Mouse (Mus musculus) adrenal gland, postnatal 4 days (tissue): ENCODE results near the gene Tmem170b. TPM values are rescaled to one million over a fixed set of nuclear protein-coding genes. Genes with fewer than 3 reads are reported as not detected.

ENCODE experiments used
- DNase-seq, 2 experiments: peaks; one replicate each; pipeline ENCODE4 v3.0.0; 2021 to 2022; ENCODE audit warnings: low spot score in 2 of 2, mixed read lengths in 2 of 2
- total RNA-seq, 2 experiments: library from RNA; stranded (reverse); gene quantifications; 2 replicates each; pipeline ENCODE4 v1.2.3; 2021

Gene Tmem170b
- total RNA-seq, 2 experiments from 2014 or later = 27.9 to 28.1 TPM

DNA sequence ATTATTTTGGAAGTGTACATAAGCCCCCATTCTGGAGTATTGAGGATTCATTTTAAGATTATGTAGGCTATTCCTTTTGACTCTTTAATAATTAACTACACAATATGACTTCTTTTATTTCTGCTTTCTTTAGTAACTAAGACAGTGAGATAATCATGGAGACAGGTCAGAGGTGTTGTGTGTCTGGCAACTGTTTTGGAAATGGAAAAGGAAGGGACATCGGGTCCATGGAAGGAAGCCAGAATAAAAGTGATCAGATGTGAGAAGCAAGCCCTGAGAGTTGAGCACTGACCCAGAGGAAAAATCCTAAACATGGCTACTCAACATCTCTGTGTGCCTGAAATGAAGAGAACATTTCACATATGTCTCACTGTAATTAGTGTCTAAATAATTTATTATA, 5.3 kb downstream of the Tmem170b start:
- no peak for DNase-seq

DNA sequence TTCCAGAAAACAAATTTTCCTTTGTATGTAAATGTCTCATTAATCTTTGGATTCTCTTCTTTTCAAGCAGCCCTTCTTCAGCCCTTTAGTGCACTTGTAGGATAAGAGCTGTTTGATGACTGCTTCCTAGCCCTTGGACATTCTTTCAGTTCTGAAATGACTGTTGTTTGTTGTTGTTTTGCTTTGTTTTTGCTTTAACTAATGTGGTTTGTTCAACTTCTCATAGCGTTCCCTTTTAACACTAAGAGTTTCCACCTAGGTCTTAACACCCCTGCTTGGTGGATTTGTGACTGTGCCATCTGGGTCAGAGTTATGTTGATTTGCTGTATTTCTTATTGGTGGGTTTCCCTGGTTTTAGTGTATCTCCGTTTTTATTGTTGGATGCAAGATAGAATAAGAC, 8.8 kb downstream of the Tmem170b start:
- no peak for DNase-seq

DNA sequence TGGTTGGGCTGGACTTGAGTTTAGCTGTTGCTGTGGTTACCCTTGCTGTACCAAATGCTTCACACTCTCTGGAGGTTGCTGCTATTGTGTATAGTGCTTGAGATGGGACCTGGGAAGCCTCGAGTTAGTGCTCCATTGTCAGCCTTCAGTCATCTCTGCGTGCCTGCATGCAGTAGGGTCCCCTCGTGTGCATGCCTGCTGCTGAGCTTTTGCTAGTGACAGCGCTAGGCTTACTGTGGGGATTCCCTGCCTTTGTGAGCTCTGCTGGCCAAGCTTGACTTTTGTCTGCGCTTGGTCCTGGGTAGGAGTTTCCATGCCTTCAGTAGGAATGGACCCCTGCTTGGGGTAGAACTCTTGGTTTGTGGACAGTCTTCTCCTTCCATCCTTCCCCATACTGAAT, 9.3 kb downstream of the Tmem170b start:
- no peak for DNase-seq

DNA sequence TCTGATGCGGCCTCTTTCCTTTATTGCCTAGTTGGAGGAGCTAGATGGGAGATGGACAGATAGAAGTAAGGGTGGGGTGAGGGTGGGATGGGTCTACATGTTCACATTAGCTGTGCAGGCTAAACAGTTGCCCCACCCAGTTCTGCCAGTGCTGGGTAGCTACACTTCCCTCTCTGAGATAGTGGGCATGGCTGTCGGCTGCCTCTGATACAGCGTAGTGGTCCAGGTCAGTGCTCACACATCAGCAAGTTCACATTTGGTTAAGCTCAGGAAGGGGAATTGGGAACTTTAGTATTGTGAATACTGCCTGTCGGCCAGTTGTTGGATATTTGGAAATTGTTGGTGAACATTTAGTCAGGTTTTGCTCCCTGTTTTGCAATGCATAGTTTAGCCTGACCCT, 13.8 kb downstream of the Tmem170b start:
- no peak for DNase-seq

DNA sequence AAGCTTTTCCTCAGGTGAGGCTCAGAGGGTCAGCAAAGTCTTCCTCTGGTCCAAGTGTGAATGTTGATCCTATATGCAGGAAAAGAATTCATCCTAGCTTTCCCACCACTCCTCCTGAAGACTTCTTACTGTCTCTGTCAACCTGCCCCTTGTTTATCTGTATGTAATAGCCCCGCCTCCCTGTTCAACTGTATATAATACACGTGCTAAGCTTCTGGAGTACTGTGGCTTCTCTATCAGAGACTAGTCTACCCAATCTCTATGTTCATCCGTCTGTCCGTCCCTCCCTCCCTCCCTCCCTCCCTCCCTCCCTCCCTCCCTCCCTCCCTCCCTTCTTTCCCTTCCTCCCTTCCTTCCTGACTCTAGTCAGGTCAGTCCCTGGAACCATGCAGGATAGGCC, 14.4 kb downstream of the Tmem170b start:
- no peak for DNase-seq

DNA sequence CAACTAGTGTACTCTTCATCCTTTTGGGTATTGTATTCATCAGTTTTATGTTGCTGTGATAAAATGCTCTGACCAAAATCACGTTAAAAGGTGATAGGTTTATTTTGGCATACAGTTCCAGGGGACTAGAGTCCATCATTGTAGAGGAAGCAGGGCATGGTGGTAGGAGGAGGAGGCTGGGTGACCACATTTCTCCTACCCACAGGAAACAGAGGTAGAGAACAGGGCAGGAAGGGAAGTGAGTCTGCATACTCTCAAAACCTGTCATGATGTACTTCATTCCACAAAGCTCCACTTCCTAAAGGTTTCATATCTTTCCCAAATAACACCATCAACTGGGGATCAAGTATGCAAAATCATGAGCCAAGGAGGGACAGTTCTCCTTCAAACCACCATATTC, 18.4 kb downstream of the Tmem170b start:
- no peak for DNase-seq

DNA sequence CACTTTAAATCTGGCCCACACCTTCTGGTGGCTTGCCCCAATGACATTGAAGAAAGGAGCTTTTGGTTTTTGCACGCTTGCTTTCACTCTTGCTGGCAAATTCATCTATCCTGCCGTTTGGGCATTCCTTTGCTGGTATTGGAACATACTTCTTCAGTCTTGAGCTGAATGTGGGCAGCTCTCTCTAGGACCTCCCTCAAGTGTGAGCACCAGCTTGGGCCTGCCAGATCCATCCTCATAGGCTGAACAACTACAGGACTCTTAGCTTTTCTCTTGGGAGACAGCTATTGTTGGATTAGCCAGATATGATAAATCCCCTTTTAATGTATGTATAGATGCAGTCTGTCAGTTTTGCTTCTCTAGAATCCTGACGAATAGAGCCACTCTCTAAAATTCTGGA, 19.5 kb downstream of the Tmem170b start:
- DNase-seq = no peak

DNA sequence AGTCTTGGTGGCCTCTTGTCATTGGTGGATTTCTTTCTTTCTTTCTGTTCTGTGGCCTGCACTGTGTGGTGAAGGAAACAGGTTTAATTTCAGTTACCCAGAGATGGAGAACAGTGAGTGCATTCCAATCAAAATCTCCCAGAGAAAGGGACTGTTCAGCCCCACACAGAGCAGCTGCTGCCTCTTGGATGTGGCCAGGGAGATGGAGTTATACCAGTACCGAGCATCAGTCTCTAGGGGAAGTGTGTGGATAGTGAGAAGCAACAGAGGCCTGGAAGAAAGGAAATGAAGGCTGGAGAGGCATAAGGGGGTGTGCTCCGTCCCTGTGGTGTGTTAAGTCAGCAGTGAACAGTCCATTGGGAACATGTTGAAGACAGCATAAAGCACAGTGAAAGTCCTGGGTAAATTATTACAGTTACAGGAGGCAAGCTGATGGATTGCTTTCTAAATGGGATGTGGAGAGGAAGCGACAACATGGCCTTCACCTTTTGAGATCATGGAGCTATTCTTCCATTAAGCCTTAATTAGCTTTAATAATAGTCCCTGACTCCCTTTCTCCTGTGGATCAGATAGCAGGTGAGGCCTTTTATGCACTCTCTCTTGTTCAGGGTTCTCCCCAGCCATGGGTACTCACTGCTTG, 21.7 kb downstream of the Tmem170b start:
- DNase-seq = no peak

DNA sequence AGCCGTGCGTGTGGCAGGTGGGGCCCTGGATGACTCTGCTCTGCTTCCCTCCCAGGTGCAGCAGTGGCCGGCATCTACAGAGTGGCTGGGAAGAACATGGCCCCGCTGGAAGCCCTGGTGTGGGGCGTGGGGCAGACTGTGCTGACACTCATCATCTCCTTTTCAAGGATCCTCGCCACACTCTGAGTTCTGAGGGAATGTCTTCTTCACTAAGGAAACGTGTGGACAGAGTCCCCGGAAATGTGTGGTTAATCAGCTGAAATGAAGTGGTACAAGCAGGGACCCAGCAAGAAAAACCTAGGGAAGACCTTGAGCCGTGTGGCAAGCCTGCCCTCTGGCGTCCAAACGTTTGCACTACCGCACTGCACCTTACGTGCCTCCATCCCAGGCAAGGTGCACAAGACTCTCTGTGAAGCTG, 28.7 kb downstream of the Tmem170b start:
- DNase-seq = peak; percentile 24 to 32

DNA sequence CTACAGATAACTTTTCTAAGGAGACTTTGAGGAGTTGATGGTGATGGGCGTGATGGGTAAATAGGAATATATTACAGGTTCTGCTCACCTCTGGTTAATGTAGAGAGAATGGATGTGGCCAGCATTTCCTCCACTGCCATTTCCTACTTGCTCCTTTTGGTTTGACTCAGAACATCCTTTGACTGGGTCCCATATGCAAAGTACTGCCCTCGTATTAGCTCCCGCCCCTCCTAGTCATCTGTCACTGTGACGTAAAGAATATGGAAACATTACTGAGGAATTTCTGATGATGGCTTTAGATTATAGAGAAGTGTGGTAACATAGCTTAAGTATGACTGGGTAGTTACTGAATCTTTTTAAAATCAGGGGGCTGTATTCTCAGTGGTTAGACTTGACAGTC, 32.4 kb downstream of the Tmem170b start:
- DNase-seq = no peak

DNA sequence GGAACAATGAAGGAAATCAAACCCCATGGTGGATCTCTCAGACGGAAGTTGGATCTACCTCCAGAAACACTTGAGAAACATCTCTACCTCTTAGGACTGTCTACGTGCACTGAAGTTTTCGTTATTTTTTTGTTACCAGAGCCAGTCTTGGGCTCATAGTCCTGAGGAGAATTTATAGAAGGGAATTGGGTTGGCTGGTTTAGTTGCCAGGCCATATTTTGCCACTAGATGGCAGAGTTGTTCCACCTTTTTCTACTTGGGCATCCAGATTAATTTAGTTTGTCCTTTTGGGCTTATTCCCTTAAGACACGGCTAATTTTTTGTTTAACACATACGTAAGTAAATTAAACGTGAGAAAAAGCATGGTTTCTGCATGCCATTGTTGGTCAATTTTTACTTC, 37.1 kb downstream of the Tmem170b start:
- peak; percentile 18 to 29 for DNase-seq

DNA sequence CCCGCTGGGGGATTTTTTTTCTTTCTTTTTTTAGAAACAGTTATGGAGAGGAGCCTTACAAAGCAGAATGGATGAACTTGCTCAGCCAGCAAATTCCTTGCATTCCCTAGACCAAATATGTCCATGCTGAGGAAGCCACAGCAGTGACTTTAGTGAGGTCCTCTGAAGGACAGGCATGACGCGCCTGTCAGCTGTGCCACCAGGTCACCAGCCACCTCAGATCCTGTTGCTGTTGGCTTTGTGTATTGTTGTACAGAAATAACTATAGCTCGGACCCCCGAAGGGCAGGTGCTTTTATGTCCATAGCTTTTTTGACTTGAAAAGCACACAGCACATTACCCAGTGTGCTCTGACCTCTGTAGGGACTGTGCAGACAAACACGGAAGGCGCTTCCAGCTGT, 38.1 kb downstream of the Tmem170b start:
- DNase-seq = no peak

DNA sequence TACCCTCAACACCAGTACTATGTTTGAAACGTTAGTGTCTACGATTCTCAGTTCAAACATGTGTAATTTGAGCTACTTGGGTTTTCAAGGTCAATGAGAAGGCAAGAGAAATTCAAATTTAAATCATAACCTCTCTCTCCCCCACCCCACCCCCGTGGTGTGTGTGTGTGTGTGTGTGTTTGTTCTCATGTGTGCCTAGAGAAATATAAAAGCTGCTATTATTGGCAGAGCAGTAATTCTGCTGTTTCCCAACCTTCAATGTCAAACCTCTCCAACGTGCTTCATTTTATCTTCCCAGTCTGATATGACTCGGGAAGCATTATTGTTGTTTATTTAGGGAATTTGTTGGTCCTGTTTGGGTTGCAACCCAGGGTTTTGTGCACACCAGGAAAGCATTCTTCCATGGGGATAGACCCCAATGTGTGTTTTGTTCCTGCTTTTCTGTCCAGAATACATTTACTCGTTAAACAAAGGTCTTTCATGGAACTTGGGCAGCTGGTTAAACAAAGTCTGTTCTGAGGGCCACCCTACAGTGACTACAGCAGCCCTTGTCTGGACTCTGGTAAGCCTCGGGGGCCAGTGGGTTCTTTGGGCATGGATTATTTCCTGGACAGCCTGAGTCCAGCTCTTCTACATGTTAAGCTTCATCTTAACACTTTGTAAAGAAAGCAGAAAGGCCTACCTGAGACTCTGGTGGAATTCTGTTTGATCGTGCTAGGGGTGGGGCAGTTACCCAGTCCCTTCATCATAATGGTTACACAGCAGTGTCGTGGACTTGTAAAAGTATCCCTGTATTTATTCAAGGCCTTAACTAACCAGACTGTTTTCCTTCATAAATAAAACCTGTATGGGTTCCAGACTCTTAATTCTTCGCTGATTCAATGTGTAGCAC, 39.1 kb downstream of the Tmem170b start:
- no peak for DNase-seq

DNA sequence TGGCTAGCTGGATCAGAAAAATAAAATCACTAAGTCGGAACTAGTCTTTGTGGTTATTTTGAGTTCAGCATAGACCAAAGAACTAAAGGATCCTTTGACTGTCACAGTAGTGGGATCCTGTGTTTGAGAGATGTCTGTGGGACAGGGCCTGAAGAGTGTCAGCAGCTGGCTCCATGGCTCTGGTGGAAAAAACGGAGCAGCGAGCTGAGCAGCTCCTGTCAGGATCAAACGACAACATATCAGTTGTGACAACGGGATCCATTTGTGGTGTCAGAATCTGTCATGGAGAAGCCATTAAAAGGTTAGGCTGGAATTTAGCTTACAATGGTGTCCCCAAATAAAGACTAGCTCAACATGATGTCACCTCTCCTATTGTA, 39.8 kb downstream of the Tmem170b start:
- DNase-seq = no peak

DNA sequence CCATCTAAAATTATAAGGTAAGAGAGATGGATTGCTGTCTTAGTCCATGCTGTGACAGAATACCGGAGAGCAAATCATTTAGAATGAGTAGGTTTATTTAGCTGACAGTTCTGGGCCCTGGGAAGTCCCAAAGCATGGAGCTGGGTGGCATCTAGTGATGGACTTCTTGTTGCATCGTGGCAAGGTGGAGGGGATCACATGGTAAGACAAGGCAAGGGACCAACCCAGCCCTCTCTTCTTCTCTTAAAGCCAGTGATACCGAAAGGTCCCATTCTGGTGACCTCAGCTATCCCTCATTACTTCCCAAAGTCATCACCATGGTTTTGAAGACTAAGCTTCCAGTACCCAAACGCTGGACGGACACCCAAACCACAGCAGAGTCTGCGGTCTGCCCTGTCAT, 42.3 kb downstream of the Tmem170b start:
- DNase-seq = no peak

DNA sequence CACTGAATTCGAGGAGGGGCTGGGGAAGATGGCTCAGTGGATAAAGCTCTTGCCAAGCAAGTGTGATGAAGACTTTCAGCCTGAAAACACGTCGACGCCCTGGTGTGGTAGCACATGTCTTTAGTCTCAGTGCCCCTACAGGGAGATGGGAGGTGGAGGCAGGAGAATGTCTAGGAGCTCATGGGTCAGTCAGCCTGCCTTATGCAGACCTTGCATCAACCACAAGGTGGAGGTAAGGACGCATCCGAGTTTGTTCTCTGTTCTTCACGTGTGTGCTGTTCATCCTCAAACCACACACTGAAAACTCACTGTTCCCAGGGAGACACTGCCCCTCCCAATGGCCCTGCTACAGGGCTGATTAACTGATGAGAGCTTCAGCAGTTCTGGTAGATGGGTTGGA, 45.0 kb downstream of the Tmem170b start:
- no peak for DNase-seq

DNA sequence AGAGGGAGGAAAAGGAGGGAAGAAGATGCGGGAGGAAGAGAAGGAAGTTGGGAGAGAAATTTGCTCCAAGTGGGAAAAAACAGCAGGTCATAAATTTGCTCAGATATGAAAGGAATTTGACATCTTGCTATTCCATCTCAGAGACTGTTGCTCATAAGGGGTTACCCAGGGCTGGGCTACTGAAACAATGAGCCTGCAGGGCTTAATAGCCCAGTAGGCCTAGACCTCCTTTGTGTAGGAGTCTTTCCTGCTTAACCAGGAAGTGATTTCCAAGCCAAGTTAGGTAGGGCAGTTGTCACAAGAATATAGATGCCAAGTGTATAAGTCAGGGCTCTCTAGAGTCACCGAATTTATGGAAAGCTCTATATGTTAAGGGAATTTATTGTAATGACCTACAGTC, 48.1 kb downstream of the Tmem170b start:
- DNase-seq = no peak

DNA sequence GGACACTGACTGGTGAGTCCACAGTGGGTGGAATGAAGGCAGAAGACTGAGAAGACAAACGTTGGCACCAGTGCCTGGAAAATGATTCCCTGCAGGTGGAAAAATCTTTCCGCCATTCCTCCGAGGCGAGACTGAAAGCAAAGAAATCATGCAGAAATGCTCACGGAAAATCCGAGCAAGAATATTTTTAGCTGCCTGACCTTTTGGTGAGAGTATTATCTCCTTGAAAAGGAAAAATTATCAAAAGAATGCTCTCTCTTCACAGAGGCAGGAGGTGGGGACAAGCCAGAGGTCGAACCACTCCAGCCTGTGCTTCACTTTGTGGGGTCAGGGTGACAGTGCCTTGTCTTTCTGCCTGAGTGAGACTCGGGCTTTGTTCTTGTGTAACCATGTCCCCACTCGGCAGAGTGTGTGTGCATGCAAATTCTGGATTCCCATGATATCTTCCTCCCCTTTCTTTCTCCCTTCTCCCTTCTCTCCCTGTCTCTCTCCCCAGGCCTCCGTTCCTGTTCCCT, 49.9 kb downstream of the Tmem170b start:
- no peak for DNase-seq

DNA sequence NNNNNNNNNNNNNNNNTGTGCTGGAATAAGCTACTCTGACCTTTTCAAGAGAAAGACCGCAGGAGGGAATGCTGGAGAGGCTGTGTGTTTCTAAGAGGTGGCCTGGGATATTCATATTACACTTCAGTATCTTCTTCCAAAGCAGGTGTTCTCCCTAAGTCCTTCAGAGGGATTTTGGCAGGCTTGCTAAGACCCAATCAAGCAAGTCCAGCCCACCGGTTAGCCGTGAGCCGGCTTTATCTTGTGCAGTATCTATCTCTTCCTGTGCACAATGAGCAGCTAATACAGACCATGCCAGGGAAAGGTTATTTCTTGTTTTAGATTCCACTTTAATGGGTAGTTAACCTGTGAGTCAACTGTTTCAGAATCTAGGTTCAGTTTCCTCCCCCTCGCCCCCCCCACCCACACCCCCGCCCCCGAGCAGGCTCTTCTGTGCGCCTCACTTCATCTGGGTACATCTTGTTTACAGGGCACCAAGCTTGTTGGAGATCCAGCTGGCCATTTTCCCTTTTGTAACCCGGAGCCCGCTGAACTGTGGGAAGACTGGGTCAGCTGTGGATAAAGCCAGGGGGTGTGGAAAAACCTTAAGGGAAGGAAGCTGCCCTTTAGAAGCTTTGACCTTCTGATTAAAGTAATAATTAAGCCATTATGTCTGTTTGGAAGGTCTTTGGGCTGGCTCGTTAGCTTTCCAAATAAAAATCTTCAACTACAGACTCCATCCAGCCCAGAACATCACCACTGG, 54.5 kb downstream of the Tmem170b start:
- DNase-seq = no peak

DNA sequence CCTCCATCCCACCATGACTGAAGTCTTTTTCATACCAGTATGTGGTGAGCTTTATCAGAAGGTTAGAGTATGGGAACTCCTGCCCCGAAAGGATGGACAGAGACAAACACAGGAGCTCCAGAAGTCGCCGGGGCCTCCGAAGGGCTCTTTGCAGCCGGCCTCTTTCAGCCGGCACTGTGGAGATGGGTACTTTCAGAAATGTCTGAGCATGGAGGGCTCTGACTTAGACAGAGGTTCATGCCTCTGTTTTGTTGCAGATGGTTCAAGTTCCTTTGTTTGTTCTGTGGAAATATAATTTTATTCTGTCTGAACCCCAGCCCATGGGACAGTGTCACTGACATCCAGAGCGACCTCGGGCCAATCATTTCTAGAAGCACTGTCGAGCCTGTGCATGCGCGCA, 55.4 kb downstream of the Tmem170b start:
- no peak for DNase-seq

DNA sequence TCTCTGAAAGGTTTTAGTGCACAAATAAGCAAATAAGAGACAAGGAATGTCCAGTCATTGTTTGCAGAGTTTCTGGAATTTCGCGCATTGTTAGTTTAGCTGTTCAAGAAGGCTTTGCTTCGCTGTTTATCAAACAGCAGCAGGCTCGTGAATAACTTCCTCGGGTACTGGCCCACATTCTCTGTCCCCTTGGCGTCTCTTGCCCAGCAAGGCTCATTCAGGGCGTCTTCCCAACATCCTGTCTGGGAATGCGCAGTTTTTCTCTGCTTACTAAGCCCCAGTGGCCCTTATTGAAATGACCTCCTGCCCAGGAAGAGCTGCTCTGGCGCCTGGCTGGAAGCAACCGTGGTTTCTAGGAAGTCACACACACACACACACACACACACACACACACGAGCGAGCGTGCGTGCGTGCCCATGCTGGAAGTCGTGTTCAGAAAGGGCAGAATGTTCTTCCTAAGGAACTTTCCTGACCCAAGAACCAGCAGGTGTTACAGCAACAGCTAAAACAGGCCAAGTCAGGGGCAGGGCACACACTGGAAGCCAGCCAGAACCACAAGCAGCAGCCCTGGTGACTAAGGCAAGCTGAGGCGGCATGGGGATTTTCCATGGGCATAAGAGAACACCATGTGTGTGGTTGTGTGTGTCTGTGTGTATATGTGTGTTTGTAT, 56.8 kb downstream of the Tmem170b start:
- peak; percentile 14 to 36 for DNase-seq
